Mouse (Mus musculus) retina, postnatal 1 day (tissue): ENCODE results near the gene Gm28490.
"Not testable (repeated sequence)": the region's sequence is repeated elsewhere in the genome, so short reads cannot be mapped to it uniquely, and the experiment has no call there.

ENCODE experiments used
- DNase-seq: peaks from one replicate; pipeline ENCODE4 v3.0.0-alpha.2; 2012

Gm28490 gene

DNA sequence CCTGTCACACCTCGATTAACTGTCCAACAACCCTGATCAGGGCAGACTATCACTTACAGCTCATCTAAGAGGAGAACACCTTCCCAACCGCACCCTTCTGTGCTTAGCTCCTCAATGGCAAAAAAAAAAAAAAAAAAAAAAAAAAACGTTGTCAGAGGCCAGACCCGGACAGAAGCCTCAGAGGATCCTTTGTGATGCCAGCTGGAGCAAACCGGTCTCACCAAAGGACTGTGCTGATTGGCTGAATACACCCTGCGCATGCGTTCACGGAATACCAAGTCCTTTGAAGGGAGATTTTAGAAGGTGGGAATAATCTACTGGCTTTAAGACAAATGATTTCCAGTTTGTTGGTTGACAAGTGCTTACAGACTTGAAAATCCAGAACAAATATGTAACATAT lies at the start of gene Gm28490:
TSS of gene Gm28490 (minus strand) at position 101 of the 400 bp plus-strand sequence.
- not testable (repeated sequence) for DNase-seq
